ENCODE assay signal across 18 mouse cellular contexts in the genomic region with DNA sequence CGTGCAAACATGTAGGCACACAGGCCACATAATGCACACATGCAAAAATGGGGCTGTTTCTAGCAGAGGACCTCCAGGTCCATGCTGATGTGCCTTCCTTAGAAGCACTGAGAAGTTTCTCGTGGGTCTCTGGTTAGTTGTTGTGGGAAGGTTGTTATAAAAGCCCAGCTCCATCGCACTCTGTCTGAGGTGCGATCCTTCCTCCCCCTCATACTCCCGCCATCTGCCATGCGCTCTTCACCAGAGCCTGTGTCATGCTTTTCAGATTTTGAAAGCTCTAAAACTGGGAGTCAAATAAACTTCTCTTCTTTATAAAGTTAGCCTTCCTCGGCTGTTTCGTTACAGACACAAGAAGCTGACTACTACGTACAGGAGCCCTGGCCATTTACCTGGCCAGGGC. TPM values are rescaled to one million over a fixed set of nuclear protein-coding genes. Genes with fewer than 3 reads are reported as not detected.
A peak's percentile ranks its signal among the peaks of the same experiment; 100 is the strongest.
DNase-seq lines count a peak whose midpoint lies in the region; ATAC-seq and TF ChIP-seq lines count a peak whose summit lies in the region.
"Had no signal": no experiment of that assay in that cellular context is flagged by ENCODE, and none has a peak within 500 bp of the region (broad histone marks: within the 10 kb centered on the region; RNA-seq: fewer than 3 reads in every experiment).

No protein-coding gene starts in this region.

- peak; percentile 34 for ATAC-seq in frontal cortex, adult (ENCODE audit: low TSS enrichment)
- ATAC-seq: forebrain, embryonic 13.5 days; forebrain, embryonic 15.5 days; forebrain, postnatal 0 days had no signal

- peak overlapping the region; percentile 53 for H3K27ac ChIP-seq in left cerebral cortex, adult 2 months
- H3K27ac ChIP-seq: embryonic facial prominence, embryonic 10.5 days; embryonic facial prominence, embryonic 12.5 days; forebrain, embryonic 13.5 days; forebrain, embryonic 15.5 days had no signal

- intact Hi-C loops in left cerebral cortex, adult 2 months (cut with DNase I) = no loop called here

- TF ChIP-seq CTCF in left cerebral cortex, adult 2 months (IDR thresholded peaks at IDR 0.05) = no peak

- H3K4me3 ChIP-seq in left cerebral cortex, adult 2 months = no peak overlapping the region
- H3K4me3 ChIP-seq: embryonic facial prominence, embryonic 10.5 days; embryonic facial prominence, embryonic 12.5 days; forebrain, embryonic 13.5 days; forebrain, embryonic 15.5 days had no signal

- DNase-seq in frontal cortex, postnatal 10 days (ENCODE audit: low spot score in 2 of 2) = no peak
- no peak for DNase-seq in left cerebral cortex, adult 2 months (ENCODE audit: extremely low spot score in 1 of 2, low spot score in 2 of 2)
- DNase-seq in left cerebral cortex, adult 11 months (ENCODE audit: low spot score) = no peak
- DNase-seq in right cerebral cortex, adult 18-20 months = peak; percentile 77
- no peak for DNase-seq in right cerebral cortex, postnatal 36 days (ENCODE audit: low spot score in 2 of 2)
- DNase-seq in brain, adult 2 months (ENCODE audit: low read depth, low spot score) = peak; percentile 80
- no peak for DNase-seq in urinary bladder, postnatal 4 days (ENCODE audit: low spot score in 2 of 2)
- DNase-seq: adrenal gland, adult 2 months; adrenal gland, postnatal 10 days; adrenal gland, postnatal 25 days; forebrain, postnatal 0 days had no signal

RNA-seq across cellular contexts. Expression of gene Kcna5, which starts 32.1 kb away (rescaled TPM):
- 1 to 10 TPM; 4.2 to 5.6 TPM for total RNA-seq in left cerebral cortex, adult 2 months (2021)
- total RNA-seq: ES-E14, MEL had no signal

Comparison
In these comparisons a context has a peak if more than half of its experiments do, and no peak if none do; other contexts are left out.
1. DNase-seq: peak in right cerebral cortex, adult 18-20 months (single experiment) and brain, adult 2 months (single experiment); none in frontal cortex, postnatal 10 days (0 of 2), left cerebral cortex, adult 2 months (0 of 2), left cerebral cortex, adult 11 months (single experiment), right cerebral cortex, postnatal 36 days (0 of 2) and urinary bladder, postnatal 4 days (0 of 2).